Mouse (Mus musculus) CD4-positive, CD25-positive, alpha-beta regulatory T cell, adult 2 months (primary cell): ENCODE measurements around the gene Nwd2.

Experiments
- DNase-seq: peaks from one replicate; pipeline ENCODE4 v3.0.0-alpha.2; 2012; ENCODE audit warnings: low read depth, low spot score

The Nwd2 gene

DNA sequence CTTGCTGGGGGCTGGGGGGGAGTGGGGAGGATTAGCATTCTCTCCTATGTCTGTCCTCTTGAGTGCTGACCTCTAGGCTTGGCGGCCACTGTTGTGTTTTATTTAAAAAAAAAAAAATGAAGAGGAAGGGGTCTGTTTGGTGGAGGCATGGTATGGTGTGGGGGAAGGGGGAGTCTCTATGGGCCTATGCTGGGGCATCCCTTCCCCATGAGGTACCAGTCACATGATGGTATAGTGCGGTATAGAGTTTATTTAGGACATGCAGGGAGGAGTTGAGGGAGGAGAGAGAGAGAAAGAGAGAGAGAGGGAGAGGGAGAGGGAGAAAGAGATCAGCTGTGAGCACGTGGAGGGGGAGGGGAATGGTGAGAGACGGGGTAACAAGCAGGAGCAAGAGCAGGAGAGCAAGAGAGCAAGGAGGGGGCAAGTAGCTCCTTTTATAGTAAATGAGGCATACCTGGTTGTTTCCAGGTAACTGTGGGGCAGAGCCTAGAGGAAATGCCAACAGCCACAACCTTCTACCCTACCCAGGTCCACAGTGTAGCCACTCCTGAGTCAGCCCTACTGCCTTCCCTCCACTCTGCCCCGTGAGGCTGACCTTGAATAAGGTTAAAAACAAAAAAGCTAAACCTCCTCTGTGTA, 178.6 kb downstream of the Nwd2 start:
- DNase-seq = no peak

DNA sequence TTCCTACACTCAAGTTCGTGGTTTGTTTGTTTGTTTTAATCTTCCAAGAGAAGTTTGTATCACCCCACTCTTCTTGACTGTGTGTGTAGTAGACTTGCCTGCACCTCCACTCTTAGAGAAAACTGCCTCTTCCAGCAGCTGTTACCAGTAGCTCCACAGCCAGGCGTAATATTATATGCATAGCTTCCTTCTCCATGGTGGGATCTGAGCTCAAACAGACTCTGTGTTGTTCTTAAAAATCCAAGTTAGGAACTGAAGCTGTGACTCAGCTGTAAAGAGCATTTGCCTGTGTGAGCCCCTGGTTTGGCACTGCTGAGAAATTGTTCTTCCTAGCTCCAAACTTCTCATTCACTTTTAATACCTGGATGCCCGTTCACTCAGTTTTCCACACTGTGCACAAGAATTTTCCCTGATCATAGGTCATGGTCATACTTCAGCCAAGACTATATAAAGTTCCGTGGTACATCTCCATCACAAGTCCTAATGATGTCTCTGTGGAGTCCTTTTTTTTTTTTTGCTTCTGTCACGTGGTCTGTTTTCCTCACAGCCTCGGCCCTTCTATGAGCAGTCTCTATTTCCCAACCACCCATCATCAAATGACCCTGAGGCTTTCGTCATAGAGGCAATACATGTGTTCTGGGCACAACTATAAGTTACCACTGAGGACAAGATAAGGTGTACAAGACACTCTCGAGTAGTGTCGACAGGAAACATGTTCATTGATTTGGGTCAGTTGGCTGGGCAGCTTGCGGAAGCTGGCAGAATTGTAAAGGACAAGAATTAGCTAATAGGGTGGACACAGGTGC, 179.7 kb downstream of the Nwd2 start:
- DNase-seq = no peak

GRCm38 (mm10) chr5:63831054-63831453, 182.2 kb downstream of the Nwd2 start:
- DNase-seq = no peak

- no peak for DNase-seq
Observed at GRCm38 (mm10) chr5:63833955-63834354, 185.1 kb downstream of the Nwd2 start.

DNA sequence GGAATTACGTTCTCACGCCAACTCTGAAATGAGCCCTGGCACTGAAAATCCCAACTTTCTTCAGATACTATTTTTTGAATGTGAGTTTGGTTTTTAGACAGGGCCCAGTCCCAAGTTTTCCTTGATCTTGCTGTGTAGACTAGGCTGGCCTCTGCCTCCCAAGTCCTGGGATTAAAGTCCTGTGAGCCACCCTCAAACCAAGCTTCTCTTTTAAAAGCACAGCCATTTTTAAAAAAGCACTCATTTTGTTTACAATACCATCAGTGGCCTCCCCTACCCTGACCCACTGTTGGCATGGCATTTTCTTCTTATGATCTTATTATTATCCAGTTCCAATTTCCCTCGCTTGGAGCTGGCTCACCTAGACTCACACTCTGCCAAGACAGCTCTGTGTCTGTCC, 185.5 kb downstream of the Nwd2 start:
- no peak for DNase-seq

DNA sequence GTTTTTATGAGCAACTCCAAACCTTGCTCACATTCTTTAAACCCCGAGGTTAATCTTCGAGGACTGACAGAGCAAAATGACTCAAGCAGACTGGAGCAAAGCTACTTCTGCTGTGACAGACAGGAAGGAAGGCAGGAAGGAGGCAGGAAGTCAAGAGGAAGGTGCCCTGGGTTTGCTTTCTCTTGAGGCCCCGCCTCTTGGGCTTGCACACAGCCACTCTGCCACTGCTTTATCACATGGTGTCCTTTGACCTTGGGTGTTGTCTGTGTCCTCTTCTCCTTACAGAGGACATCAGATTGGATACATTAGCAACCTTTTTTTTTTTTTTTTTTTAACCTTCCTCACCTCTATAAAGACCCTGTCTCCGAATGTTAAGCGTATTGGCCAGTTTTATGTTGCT, 188.2 kb downstream of the Nwd2 start:
- DNase-seq = peak; percentile 19

GRCm38 (mm10) chr5:63837851-63838250, 188.9 kb downstream of the Nwd2 start:
- no peak for DNase-seq

- no peak for DNase-seq
Observed at GRCm38 (mm10) chr5:63839801-63840416, 191.0 kb downstream of the Nwd2 start.

DNA sequence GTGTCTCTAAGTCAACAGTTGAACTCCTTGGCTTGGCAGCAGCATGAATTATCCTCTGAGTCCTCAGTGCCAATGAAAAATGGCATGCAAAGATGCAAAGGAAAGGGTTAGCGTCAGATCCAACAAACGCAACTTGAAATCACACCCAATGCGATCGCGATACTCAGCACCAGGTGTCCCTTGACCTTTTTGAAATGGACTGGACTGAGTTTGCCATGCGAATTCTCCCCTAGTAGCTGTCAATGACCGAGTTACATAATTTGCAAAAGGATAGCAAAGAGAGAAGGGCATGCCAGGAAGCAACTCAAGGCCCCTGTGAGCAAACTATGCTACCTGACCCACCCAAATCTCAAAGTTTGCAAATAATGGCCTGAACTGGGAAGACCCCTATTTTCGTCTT, 198.2 kb downstream of the Nwd2 start:
- DNase-seq = no peak

GRCm38 (mm10) chr5:63847541-63848226, 198.8 kb downstream of the Nwd2 start:
- DNase-seq = no peak

GRCm38 (mm10) chr5:63858901-63859300, 210.0 kb downstream of the Nwd2 start:
- DNase-seq = no peak
